Mouse (Mus musculus) forebrain, embryonic 14.5 days (tissue): ENCODE data around the gene Lce1d. TPM values are rescaled to one million over a fixed set of nuclear protein-coding genes. Genes with fewer than 3 reads are reported as not detected.
"Not testable (repeated sequence)": the region's sequence is repeated elsewhere in the genome, so short reads cannot be mapped to it uniquely, and the experiment has no call there.

ENCODE experiments used
- ATAC-seq: fragments of 200-750 bp; cut with Nextera tagmentation; 2 replicates; pipeline ENCODE4 v1.8.0; 2017; ENCODE audit warnings: mild to moderate bottlenecking, moderate library complexity
- DNase-seq: peaks from one replicate; pipeline ENCODE4 v3.0.0-alpha.2; 2015; ENCODE audit warnings: low spot score
- H3K27ac ChIP-seq: fragments of 300-500 bp; sonication (generic); 2 replicates; pipeline ENCODE4 v1.5.1; 2014; ENCODE audit warnings: low read depth, mild to moderate bottlenecking, control low read depth, low read length, moderate library complexity
- H3K27me3 ChIP-seq: fragments of 300-500 bp; sonication (generic); replicated peaks from 2 replicates; pipeline ENCODE4 v1.6.1; 2014; ENCODE audit warnings: low read length, control low read depth, mixed read lengths; ENCODE audit not compliant: control insufficient read depth, insufficient read depth
- H3K36me3 ChIP-seq: fragments of 300-500 bp; sonication (generic); 2 replicates; pipeline ENCODE4 v1.6.1; 2014; ENCODE audit warnings: low read length, control low read depth; ENCODE audit not compliant: control insufficient read depth, insufficient read depth
- H3K4me1 ChIP-seq: fragments of 300-500 bp; sonication (generic); 2 replicates; pipeline ENCODE4 v1.6.1; 2014; ENCODE audit warnings: antibody characterized with exemption, low read length, control low read depth; ENCODE audit not compliant: control insufficient read depth, insufficient read depth
- H3K4me2 ChIP-seq: fragments of 300-500 bp; sonication (generic); 2 replicates; pipeline ENCODE4 v1.6.1; 2014; ENCODE audit warnings: mild to moderate bottlenecking, control low read depth, low read length
- H3K4me3 ChIP-seq: fragments of 300-500 bp; sonication (generic); 2 replicates; pipeline ENCODE4 v1.5.1; 2014; ENCODE audit warnings: low read depth, low read length, control low read depth
- H3K9ac ChIP-seq: fragments of 300-500 bp; sonication (generic); 2 replicates; pipeline ENCODE4 v1.6.1; 2014; ENCODE audit warnings: mild to moderate bottlenecking, low read length, control low read depth, moderate library complexity
- H3K9me3 ChIP-seq: fragments of 300-500 bp; sonication (generic); replicated peaks from 2 replicates; pipeline ENCODE4 v1.6.1; 2016; ENCODE audit warnings: low read length, control low read depth, mixed read lengths; ENCODE audit not compliant: control insufficient read depth
- WGBS: fragments of 180-500 bp; shearing (Covaris S2); extraction: QIAGEN DNeasy Blood & Tissue Kit; methylation state at CpG from one replicate; pipeline ENCODE4 v1.1.7; 2014; 5-methylcytosine and 5-hydroxymethylcytosine counted together
- polyA plus RNA-seq: library from polyadenylated mRNA; unstranded; fragments of >200 nt; fragmentation: Nextera tagmentation; extraction: Ambion mirVana; gene quantifications from 2 replicates; pipeline ENCODE4 v1.2.1, GENCODE M21; 2014

The Lce1d gene
- not detected in 2 replicates for polyA plus RNA-seq

- DNase-seq, result no peak
- Histone ChIP-seq H3K4me3 (no peak within 1 kb of the TSS), H3K9me3 (no peaks in the 10 kb centered on the region), H3K4me1 (no peaks in the 10 kb centered on the region), H3K9ac (no peak within 1 kb of the TSS), H3K27me3 (no peaks in the 10 kb centered on the region), H3K4me2 (no peak within 1 kb of the TSS), H3K36me3 (no peaks in the 10 kb centered on the region), H3K27ac (no peak within 1 kb of the TSS)
- WGBS, result 65% methylated on average over 2 of the region's 2 CpGs
- no peak for ATAC-seq
Measured at GRCm38 (mm10) chr3:92687110-92687509, at the start of gene Lce1d. Gene Lce1d (minus strand): TSS chr3:92687210.

- H3K9ac ChIP-seq, result no peak overlapping the region
- WGBS, result 91% methylated on average over 5 of the region's 5 CpGs
Measured at GRCm38 (mm10) chr3:92722631-92723030, 35.6 kb upstream of the Lce1d start.

GRCm38 (mm10) chr3:92720250-92720649 lies 33.2 kb upstream of the Lce1d start, which contains the start of gene Lce1f:
Gene Lce1f (minus strand): TSS chr3:92720350.
- no peak for ATAC-seq
- H3K4me3 ChIP-seq, result no peak within 1 kb of the TSS
- H3K36me3 ChIP-seq, result no peaks in the 10 kb centered on the region
- no peak within 1 kb of the TSS for H3K4me2 ChIP-seq
- 85% methylated on average over 3 of the region's 3 CpGs for WGBS
- H3K27ac ChIP-seq, result no peak within 1 kb of the TSS
- no peak within 1 kb of the TSS for H3K9ac ChIP-seq
- H3K27me3 ChIP-seq, result no peaks in the 10 kb centered on the region
- no peaks in the 10 kb centered on the region for H3K4me1 ChIP-seq
- no peak for DNase-seq
- no peaks in the 10 kb centered on the region for H3K9me3 ChIP-seq

More at GRCm38 (mm10) chr3:92722631-92723030, 35.6 kb upstream of the Lce1d start:
- DNase-seq (no peak), ATAC-seq (no peak)
- no peaks in the 10 kb centered on the region for H3K36me3 ChIP-seq
- H3K4me2 ChIP-seq, result no peak overlapping the region
- no peak overlapping the region for H3K27ac ChIP-seq
- no peaks in the 10 kb centered on the region for H3K9me3 ChIP-seq
- no peaks in the 10 kb centered on the region for H3K4me1 ChIP-seq
- H3K4me3 ChIP-seq, result no peak overlapping the region
- H3K27me3 ChIP-seq, result no peaks in the 10 kb centered on the region

GRCm38 (mm10) chr3:92715122-92715521 lies 28.1 kb upstream of the Lce1d start:
- no peak overlapping the region for H3K9ac ChIP-seq
- no peak overlapping the region for H3K4me2 ChIP-seq
- DNase-seq, result no peak
- H3K27me3 ChIP-seq, result no peaks in the 10 kb centered on the region
- no peaks in the 10 kb centered on the region for H3K36me3 ChIP-seq
- H3K27ac ChIP-seq, result no peak overlapping the region
- no peaks in the 10 kb centered on the region for H3K4me1 ChIP-seq
- ATAC-seq, result no peak
- H3K9me3 ChIP-seq, result no peaks in the 10 kb centered on the region
- no peak overlapping the region for H3K4me3 ChIP-seq

GRCm38 (mm10) chr3:92708974-92709373 lies 22.0 kb upstream of the Lce1d start, which contains the start of gene Lce1e:
Gene Lce1e (minus strand): TSS chr3:92709074.
- no peak within 1 kb of the TSS for H3K4me2 ChIP-seq
- DNase-seq (no peak), ATAC-seq (no peak)
- no peak within 1 kb of the TSS for H3K4me3 ChIP-seq
- no peaks in the 10 kb centered on the region for H3K4me1 ChIP-seq
- no peaks in the 10 kb centered on the region for H3K36me3 ChIP-seq
- no peaks in the 10 kb centered on the region for H3K9me3 ChIP-seq
- WGBS, result 84% methylated on average over 2 of the region's 2 CpGs
- no peak within 1 kb of the TSS for H3K27ac ChIP-seq
- H3K9ac ChIP-seq, result no peak within 1 kb of the TSS
- no peaks in the 10 kb centered on the region for H3K27me3 ChIP-seq

GRCm38 (mm10) chr3:92694613-92695012 lies 7.6 kb upstream of the Lce1d start:
- Histone ChIP-seq H3K4me2 (no peak overlapping the region), H3K9me3 (no peaks in the 10 kb centered on the region), H3K36me3 (no peaks in the 10 kb centered on the region), H3K27me3 (no peaks in the 10 kb centered on the region), H3K9ac (no peak overlapping the region), H3K4me1 (no peaks in the 10 kb centered on the region), H3K4me3 (no peak overlapping the region), H3K27ac (no peak overlapping the region)
- no peak for ATAC-seq
- no peak for DNase-seq
- WGBS, result 0% methylated on average over 1 of the region's 1 CpGs

- no peak for ATAC-seq
- Histone ChIP-seq H3K4me1 (no peaks in the 10 kb centered on the region), H3K27ac (no peak overlapping the region), H3K9ac (no peak overlapping the region), H3K36me3 (no peaks in the 10 kb centered on the region), H3K9me3 (no peaks in the 10 kb centered on the region), H3K4me2 (no peak overlapping the region), H3K4me3 (no peak overlapping the region), H3K27me3 (no peaks in the 10 kb centered on the region)
- no peak for DNase-seq
Measured at GRCm38 (mm10) chr3:92691688-92692087, 4.7 kb upstream of the Lce1d start.

GRCm38 (mm10) chr3:92689154-92689553 lies 2.1 kb upstream of the Lce1d start:
- H3K27ac ChIP-seq, H3K4me1 ChIP-seq, H3K4me2 ChIP-seq, H3K36me3 ChIP-seq, H3K27me3 ChIP-seq, H3K9ac ChIP-seq, DNase-seq, ATAC-seq, H3K4me3 ChIP-seq, H3K9me3 ChIP-seq: not testable (repeated sequence)
- 89% methylated on average over 16 of the region's 16 CpGs for WGBS

GRCm38 (mm10) chr3:92678947-92679346 lies 8.1 kb downstream of the Lce1d start, which contains the start of gene Lce1c:
Gene Lce1c (plus strand): TSS chr3:92679247.
- no peak within 1 kb of the TSS for H3K4me3 ChIP-seq
- H3K36me3 ChIP-seq, result no peaks in the 10 kb centered on the region
- H3K4me1 ChIP-seq, result no peaks in the 10 kb centered on the region
- no peaks in the 10 kb centered on the region for H3K9me3 ChIP-seq
- no peak within 1 kb of the TSS for H3K27ac ChIP-seq
- DNase-seq (no peak), ATAC-seq (no peak)
- 95% methylated on average over 4 of the region's 4 CpGs for WGBS
- H3K9ac ChIP-seq, result no peak within 1 kb of the TSS
- H3K27me3 ChIP-seq, result no peaks in the 10 kb centered on the region
- no peak within 1 kb of the TSS for H3K4me2 ChIP-seq
